Mouse (Mus musculus) kidney, postnatal 36 days (tissue): ENCODE measurements around the gene 6330409D20Rik.

ENCODE experiments used
- DNase-seq, 2 experiments: peaks; one replicate each; pipeline ENCODE4 v3.0.0; 2021 to 2022; ENCODE audit warnings: mixed read lengths in 2 of 2

The 6330409D20Rik gene

GRCm38 (mm10) chr2:32722046-32722445, 18.8 kb downstream of the 6330409D20Rik start:
- DNase-seq = no peak

GRCm38 (mm10) chr2:32720681-32721229, 20.1 kb downstream of the 6330409D20Rik start, which contains the start of gene Sh2d3c:
Gene Sh2d3c (plus strand): TSS chr2:32721055.
- DNase-seq = peak in 1 of 2 experiments; percentile 57

- DNase-seq = no peak
These were observed 20.8 kb downstream of the 6330409D20Rik start for GRCm38 (mm10) chr2:32720053-32720452.

- DNase-seq = no peak
These were observed 22.1 kb downstream of the 6330409D20Rik start for GRCm38 (mm10) chr2:32718761-32719160.

GRCm38 (mm10) chr2:32714987-32715425, 25.8 kb downstream of the 6330409D20Rik start:
- peak; percentile 39 to 54 for DNase-seq

- DNase-seq = no peak
These were observed 26.5 kb downstream of the 6330409D20Rik start for GRCm38 (mm10) chr2:32714117-32714986.

GRCm38 (mm10) chr2:32712934-32713817, 27.6 kb downstream of the 6330409D20Rik start, which contains the start of gene Cdk9:
Gene Cdk9 (minus strand): TSS chr2:32713076.
- peak; percentile 92 for DNase-seq

- DNase-seq = peak; percentile 93 to 97
These were observed 28.3 kb downstream of the 6330409D20Rik start for GRCm38 (mm10) chr2:32712586-32712933.

GRCm38 (mm10) chr2:32712108-32712551, 28.7 kb downstream of the 6330409D20Rik start:
- peak; percentile 81 to 89 for DNase-seq

GRCm38 (mm10) chr2:32711301-32712056, 29.3 kb downstream of the 6330409D20Rik start:
- DNase-seq = peak in 1 of 2 experiments; percentile 45

- DNase-seq = no peak
These were observed 30.4 kb downstream of the 6330409D20Rik start for GRCm38 (mm10) chr2:32710425-32710824.

- DNase-seq = no peak
These were observed 31.2 kb downstream of the 6330409D20Rik start for GRCm38 (mm10) chr2:32709521-32710137.

- DNase-seq = peak in 1 of 2 experiments; percentile 77
These were observed 32.2 kb downstream of the 6330409D20Rik start for GRCm38 (mm10) chr2:32708643-32709042.

GRCm38 (mm10) chr2:32706971-32707370, 33.8 kb downstream of the 6330409D20Rik start:
- DNase-seq = no peak

GRCm38 (mm10) chr2:32705018-32705417, 35.8 kb downstream of the 6330409D20Rik start:
- DNase-seq = peak in 1 of 2 experiments; percentile 22

GRCm38 (mm10) chr2:32704021-32704421, 36.8 kb downstream of the 6330409D20Rik start, which contains the start of gene Fpgs:
Gene Fpgs (minus strand): TSS chr2:32704145.
- peak; percentile 90 to 93 for DNase-seq

- DNase-seq = no peak
These were observed 37.8 kb downstream of the 6330409D20Rik start for GRCm38 (mm10) chr2:32703046-32703445.

GRCm38 (mm10) chr2:32700966-32701743, 39.7 kb downstream of the 6330409D20Rik start:
- DNase-seq = peak; percentile 61 to 63

GRCm38 (mm10) chr2:32699680-32700079, 41.1 kb downstream of the 6330409D20Rik start:
- peak in 1 of 2 experiments; percentile 64 for DNase-seq

- no peak for DNase-seq
These were observed 46.1 kb downstream of the 6330409D20Rik start for GRCm38 (mm10) chr2:32694691-32695090.
